Mouse (Mus musculus) midbrain, embryonic 16.5 days (tissue): ENCODE data around the gene Mbnl3. TPM values are rescaled to one million over a fixed set of nuclear protein-coding genes. Genes with fewer than 3 reads are reported as not detected.

ENCODE experiments used
- microRNA-seq: library from miRNA; unstranded; fragments of <30 nt; microRNA quantifications from one replicate; pipeline ENCODE4, GENCODE M21; 2017
- polyA plus RNA-seq: library from polyadenylated mRNA; unstranded; fragments of >200 nt; fragmentation: Nextera tagmentation; extraction: Ambion mirVana; gene quantifications from 2 replicates; pipeline ENCODE4 v1.2.1, GENCODE M21; 2015

The Mbnl3 gene
- polyA plus RNA-seq, 1 experiment from 2014 or later: 0.43 TPM

Small RNA genes lying within 50 kb of the gene (microRNA-seq; reads per million reads assigned to microRNA genes)
- not detected for gene Gm23417

Other genes with a start within 250 kb of the Mbnl3 start
- gene Rap2c, start 188.5 kb downstream of the Mbnl3 start, polyA plus RNA-seq: 10.9 and 12.3 TPM in 2 replicates